ENCODE assay signal across 22 mouse cellular contexts in genomic region chr12:36949096-36949738, GRCm38 (mm10).
DNase-seq lines count a peak whose midpoint lies in the region; ATAC-seq and TF ChIP-seq lines count a peak whose summit lies in the region.
"Had no signal": no experiment of that assay in that cellular context is flagged by ENCODE, and none has a peak within 500 bp of the region (broad histone marks: within the 10 kb centered on the region; RNA-seq: fewer than 3 reads in every experiment).

No protein-coding gene starts in this region.

- H3K27ac ChIP-seq in heart, embryonic 15.5 days: peak overlapping the region; percentile 57
- no peak overlapping the region for H3K27ac ChIP-seq in lung, postnatal 0 days (ENCODE audit: low read length)
- H3K27ac ChIP-seq: hindbrain, embryonic 10.5 days; hindbrain, postnatal 0 days; layer of hippocampus, adult 2 months; midbrain, embryonic 15.5 days had no signal

- no peaks in the 10 kb centered on the region for H3K9me3 ChIP-seq in heart, embryonic 15.5 days (replicated peaks)
- H3K9me3 ChIP-seq in lung, postnatal 0 days (ENCODE audit: low read length): no peaks in the 10 kb centered on the region
- H3K9me3 ChIP-seq: hindbrain, embryonic 10.5 days; midbrain, embryonic 15.5 days had no signal

- intact Hi-C loops in gastrocnemius, postnatal 36 days (cut with DNase I): no loop called here
- intact Hi-C loops in heart, postnatal 14 days (cut with DNase I): loop anchor here (5.0 kb wide), 4 partner anchors 58 to 227 kb away; partner anchors contain the start of gene Meox2
- intact Hi-C loops in heart, postnatal 10 days (cut with DNase I): loop anchor here (2.0 to 5.0 kb wide), 3 partner anchors 62 to 227 kb away; no protein-coding TSS in a partner anchor

- no peaks in the 10 kb centered on the region for H3K27me3 ChIP-seq in heart, embryonic 15.5 days
- H3K27me3 ChIP-seq in lung, postnatal 0 days (replicated peaks; ENCODE audit: insufficient read depth, low read length): no peaks in the 10 kb centered on the region
- H3K27me3 ChIP-seq: midbrain, embryonic 15.5 days had no signal

- no peak for TF ChIP-seq CTCF in lung, postnatal 0 days (IDR thresholded peaks at IDR 0.05)

- ATAC-seq in heart, embryonic 15.5 days (replicated peaks; ENCODE audit: insufficient number of reproducible peaks, insufficient read depth, low FRiP score, low read depth): 0 out of 2 replicates have a peak, but pooled peaks have one; percentile 10
- ATAC-seq in lung, postnatal 0 days: no peak
- ATAC-seq: hindbrain, postnatal 0 days; intestine, postnatal 0 days; liver, postnatal 0 days; midbrain, embryonic 15.5 days had no signal

- peak; percentile 2 for DNase-seq in gastrocnemius, adult 18-20 months (ENCODE audit: low spot score)
- no peak for DNase-seq in gastrocnemius, postnatal 36 days
- DNase-seq in heart, postnatal 14 days: no peak
- DNase-seq in lung, postnatal 0 days (ENCODE audit: low spot score): peak; percentile 35
- DNase-seq in lung, postnatal 10 days: no peak
- DNase-seq in heart, postnatal 10 days: peak; percentile 12 to 15
- DNase-seq in spleen, adult 18-20 months: no peak
- DNase-seq: B cell, adult 2 months; cerebellum, adult 9-10 months; gastrocnemius, postnatal 25 days; kidney, postnatal 14 days; liver, postnatal 0 days; thymus, adult 18-20 months; thymus, postnatal 4 days had no signal

- H3K4me3 ChIP-seq in heart, embryonic 15.5 days: no peak overlapping the region
- no peak overlapping the region for H3K4me3 ChIP-seq in lung, postnatal 0 days (ENCODE audit: low read depth, low read length)
- H3K4me3 ChIP-seq: erythroblast, embryonic 14.5 days; hindbrain, embryonic 10.5 days; layer of hippocampus, adult 2 months; midbrain, embryonic 15.5 days; myocyte had no signal

- H3K4me2 ChIP-seq in heart, embryonic 15.5 days: no peak overlapping the region
- no peak overlapping the region for H3K4me2 ChIP-seq in lung, postnatal 0 days (replicated peaks; ENCODE audit: low read depth, low read length)
- H3K4me2 ChIP-seq: midbrain, embryonic 15.5 days had no signal

- no peak for TF ChIP-seq EP300 in lung, postnatal 0 days (IDR thresholded peaks at IDR 0.05)

- peaks cover 6% of the 10 kb centered on the region; the same call in 1 of the 2 replicates for H3K4me1 ChIP-seq in heart, embryonic 15.5 days (replicated peaks)
- 0 out of 2 replicates have a peak, but pooled peaks cover 3% of the 10 kb centered on the region for H3K4me1 ChIP-seq in lung, postnatal 0 days (ENCODE audit: insufficient read depth, low read depth, low read length)
- H3K4me1 ChIP-seq: hindbrain, embryonic 10.5 days; midbrain, embryonic 15.5 days had no signal

- WGBS in heart, embryonic 15.5 days: 67% methylated on average over 2 of the region's 2 CpGs
- 66% methylated on average over 2 of the region's 2 CpGs for WGBS in lung, postnatal 0 days

- no peaks in the 10 kb centered on the region for H3K36me3 ChIP-seq in heart, embryonic 15.5 days
- no peaks in the 10 kb centered on the region for H3K36me3 ChIP-seq in lung, postnatal 0 days (ENCODE audit: insufficient read depth, low read length)
- H3K36me3 ChIP-seq: hindbrain, embryonic 10.5 days; midbrain, embryonic 15.5 days had no signal

- no peak overlapping the region for H3K9ac ChIP-seq in heart, embryonic 15.5 days
- no peak overlapping the region for H3K9ac ChIP-seq in lung, postnatal 0 days (replicated peaks; ENCODE audit: low read depth)
- H3K9ac ChIP-seq: liver, postnatal 0 days; midbrain, embryonic 15.5 days had no signal

Comparison
In these comparisons a context has a peak if more than half of its experiments do, and no peak if none do; other contexts are left out.
1. DNase-seq: peak in gastrocnemius, adult 18-20 months (single experiment), lung, postnatal 0 days (single experiment) and heart, postnatal 10 days (2 of 2); none in gastrocnemius, postnatal 36 days (0 of 2), heart, postnatal 14 days (0 of 2), lung, postnatal 10 days (single experiment) and spleen, adult 18-20 months (0 of 2).